Mouse (Mus musculus): ENCODE data around the gene Duxbl1. TPM values are rescaled to one million over a fixed set of nuclear protein-coding genes. Genes with fewer than 3 reads are reported as not detected.
"Not testable (repeated sequence)": the region's sequence is repeated elsewhere in the genome, so short reads cannot be mapped to it uniquely, and the experiment has no call there.

Duxbl1 gene
- 1.1 and 1.6 TPM in 2 replicates for polyA plus RNA-seq (2014; fragmentation: Nextera tagmentation; extraction: Ambion mirVana)

GRCm38 (mm10) chr14:25978371-25979241, at the start of gene Duxbl1:
Gene Duxbl1 (plus strand): TSS chr14:25978577.
- H3K4me3 ChIP-seq (ENCODE audit: low read depth, low read length): peak within 1 kb of the TSS; percentile 24
- no CpG with 5 or more reads among the region's 25 CpGs for WGBS
- H3K27me3 ChIP-seq (replicated peaks; ENCODE audit: control insufficient read depth, insufficient read depth, low read length); H3K36me3 ChIP-seq (ENCODE audit: control insufficient read depth, insufficient read depth, low read length); H3K9ac ChIP-seq (ENCODE audit: low read depth, low read length); H3K4me1 ChIP-seq (ENCODE audit: control insufficient read depth, insufficient read depth, low read length); H3K9me3 ChIP-seq (ENCODE audit: control insufficient read depth, low read length); DNase-seq (ENCODE audit: low spot score): not testable (repeated sequence)
- ATAC-seq (ENCODE audit: low read depth): peak; percentile 94
- peak within 1 kb of the TSS; percentile 82 for H3K27ac ChIP-seq (replicated peaks; ENCODE audit: low read depth, low read length)
- H3K4me2 ChIP-seq (ENCODE audit: low read depth, low read length): peak within 1 kb of the TSS; percentile 45

GRCm38 (mm10) chr14:25936867-25937630, 41.3 kb upstream of the Duxbl1 start:
- H3K27ac ChIP-seq (replicated peaks; ENCODE audit: low read depth, low read length); H3K36me3 ChIP-seq (ENCODE audit: control insufficient read depth, insufficient read depth, low read length); H3K27me3 ChIP-seq (replicated peaks; ENCODE audit: control insufficient read depth, insufficient read depth, low read length); H3K4me3 ChIP-seq (ENCODE audit: low read depth, low read length); H3K4me1 ChIP-seq (ENCODE audit: control insufficient read depth, insufficient read depth, low read length); ATAC-seq (ENCODE audit: low read depth); H3K9ac ChIP-seq (ENCODE audit: low read depth, low read length); H3K4me2 ChIP-seq (ENCODE audit: low read depth, low read length); H3K9me3 ChIP-seq (ENCODE audit: control insufficient read depth, low read length); DNase-seq (ENCODE audit: low spot score): not testable (repeated sequence)
- no CpG with 5 or more reads among the region's 5 CpGs for WGBS

GRCm38 (mm10) chr14:25938004-25938403, 40.4 kb upstream of the Duxbl1 start, which contains the start of gene Cphx1:
Gene Cphx1 (plus strand): TSS chr14:25938304.
- H3K4me3 ChIP-seq (ENCODE audit: low read depth, low read length); H3K9ac ChIP-seq (ENCODE audit: low read depth, low read length); H3K27me3 ChIP-seq (replicated peaks; ENCODE audit: control insufficient read depth, insufficient read depth, low read length); ATAC-seq (ENCODE audit: low read depth); H3K27ac ChIP-seq (replicated peaks; ENCODE audit: low read depth, low read length); DNase-seq (ENCODE audit: low spot score); H3K9me3 ChIP-seq (ENCODE audit: control insufficient read depth, low read length); H3K4me1 ChIP-seq (ENCODE audit: control insufficient read depth, insufficient read depth, low read length); H3K4me2 ChIP-seq (ENCODE audit: low read depth, low read length); H3K36me3 ChIP-seq (ENCODE audit: control insufficient read depth, insufficient read depth, low read length): not testable (repeated sequence)
- WGBS: no CpG with 5 or more reads among the region's 8 CpGs

GRCm38 (mm10) chr14:25957861-25958260, 20.5 kb upstream of the Duxbl1 start:
- DNase-seq (ENCODE audit: low spot score); H3K9ac ChIP-seq (ENCODE audit: low read depth, low read length); H3K27ac ChIP-seq (replicated peaks; ENCODE audit: low read depth, low read length); H3K36me3 ChIP-seq (ENCODE audit: control insufficient read depth, insufficient read depth, low read length); H3K9me3 ChIP-seq (ENCODE audit: control insufficient read depth, low read length); H3K4me3 ChIP-seq (ENCODE audit: low read depth, low read length); ATAC-seq (ENCODE audit: low read depth); H3K4me1 ChIP-seq (ENCODE audit: control insufficient read depth, insufficient read depth, low read length); H3K4me2 ChIP-seq (ENCODE audit: low read depth, low read length); H3K27me3 ChIP-seq (replicated peaks; ENCODE audit: control insufficient read depth, insufficient read depth, low read length): not testable (repeated sequence)
- no CpG with 5 or more reads among the region's 3 CpGs for WGBS

GRCm38 (mm10) chr14:25979242-25979941, 1.0 kb downstream of the Duxbl1 start:
- peak overlapping the region; percentile 24 for H3K4me3 ChIP-seq (ENCODE audit: low read depth, low read length)
- H3K27me3 ChIP-seq (replicated peaks; ENCODE audit: control insufficient read depth, insufficient read depth, low read length); H3K4me1 ChIP-seq (ENCODE audit: control insufficient read depth, insufficient read depth, low read length); H3K36me3 ChIP-seq (ENCODE audit: control insufficient read depth, insufficient read depth, low read length); H3K9me3 ChIP-seq (ENCODE audit: control insufficient read depth, low read length); H3K9ac ChIP-seq (ENCODE audit: low read depth, low read length): not testable (repeated sequence)
- ATAC-seq (ENCODE audit: low read depth) (peak; percentile 7; the same call in 1 of the 2 replicates), DNase-seq (ENCODE audit: low spot score) (peak; percentile 2)
- H3K27ac ChIP-seq (replicated peaks; ENCODE audit: low read depth, low read length): peak overlapping the region; percentile 82
- WGBS: 0% methylated on average over 6 of the region's 13 CpGs
- H3K4me2 ChIP-seq (ENCODE audit: low read depth, low read length): peak overlapping the region; percentile 45

GRCm38 (mm10) chr14:25981880-25982279, 3.5 kb downstream of the Duxbl1 start:
- H3K4me1 ChIP-seq (ENCODE audit: control insufficient read depth, insufficient read depth, low read length); H3K4me3 ChIP-seq (ENCODE audit: low read depth, low read length); ATAC-seq (ENCODE audit: low read depth); H3K36me3 ChIP-seq (ENCODE audit: control insufficient read depth, insufficient read depth, low read length); H3K4me2 ChIP-seq (ENCODE audit: low read depth, low read length); H3K27ac ChIP-seq (replicated peaks; ENCODE audit: low read depth, low read length); H3K9ac ChIP-seq (ENCODE audit: low read depth, low read length); H3K9me3 ChIP-seq (ENCODE audit: control insufficient read depth, low read length); H3K27me3 ChIP-seq (replicated peaks; ENCODE audit: control insufficient read depth, insufficient read depth, low read length); DNase-seq (ENCODE audit: low spot score): not testable (repeated sequence)
- WGBS: 41% methylated on average over 3 of the region's 9 CpGs

- DNase-seq (ENCODE audit: low spot score); H3K4me2 ChIP-seq (ENCODE audit: low read depth, low read length); H3K4me3 ChIP-seq (ENCODE audit: low read depth, low read length); H3K27ac ChIP-seq (replicated peaks; ENCODE audit: low read depth, low read length); H3K9ac ChIP-seq (ENCODE audit: low read depth, low read length); H3K9me3 ChIP-seq (ENCODE audit: control insufficient read depth, low read length); H3K27me3 ChIP-seq (replicated peaks; ENCODE audit: control insufficient read depth, insufficient read depth, low read length); H3K4me1 ChIP-seq (ENCODE audit: control insufficient read depth, insufficient read depth, low read length); H3K36me3 ChIP-seq (ENCODE audit: control insufficient read depth, insufficient read depth, low read length): not testable (repeated sequence)
- WGBS: no CpG with 5 or more reads among the region's 2 CpGs
- ATAC-seq (ENCODE audit: low read depth): peak; percentile 67; the same call in 1 of the 2 replicates
Observed at GRCm38 (mm10) chr14:26007462-26007861, 29.1 kb downstream of the Duxbl1 start.

- WGBS: no CpG with 5 or more reads among the region's 7 CpGs
- H3K27me3 ChIP-seq (replicated peaks; ENCODE audit: control insufficient read depth, insufficient read depth, low read length); H3K36me3 ChIP-seq (ENCODE audit: control insufficient read depth, insufficient read depth, low read length); H3K4me1 ChIP-seq (ENCODE audit: control insufficient read depth, insufficient read depth, low read length); DNase-seq (ENCODE audit: low spot score); ATAC-seq (ENCODE audit: low read depth); H3K4me3 ChIP-seq (ENCODE audit: low read depth, low read length); H3K4me2 ChIP-seq (ENCODE audit: low read depth, low read length); H3K9ac ChIP-seq (ENCODE audit: low read depth, low read length); H3K27ac ChIP-seq (replicated peaks; ENCODE audit: low read depth, low read length); H3K9me3 ChIP-seq (ENCODE audit: control insufficient read depth, low read length): not testable (repeated sequence)
Observed at GRCm38 (mm10) chr14:26016414-26016813, 38.0 kb downstream of the Duxbl1 start.

All from embryonic facial prominence, embryonic 14.5 days (tissue).